Mouse (Mus musculus): ENCODE measurements at regions not wholly inside any gene's neighbourhood (a gene's known extent, or its start where the extent isn't known, plus 50 kb on each side); places are given as distances from the start of the nearest gene placed in this dataset.

DNA sequence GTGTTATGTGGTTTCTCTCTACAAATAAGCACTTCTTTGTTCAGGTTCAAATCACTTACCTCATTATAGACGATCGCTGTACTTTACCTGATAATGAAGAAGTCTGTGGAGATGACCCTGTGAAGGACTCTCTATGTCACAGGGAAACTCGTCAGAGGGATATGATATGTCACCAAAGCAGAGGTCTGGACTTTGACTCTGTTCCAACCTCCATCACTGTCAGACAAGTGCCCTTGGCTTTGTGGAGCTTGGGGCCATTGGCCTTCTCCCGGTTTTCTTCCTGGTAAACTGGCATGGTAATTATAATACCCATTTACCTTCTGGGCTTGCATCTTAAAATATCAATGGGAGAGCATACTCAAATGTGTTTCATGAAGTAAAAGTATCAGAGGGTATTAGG is 98.1 kb upstream of the Rxfp2 start:
- TF ChIP-seq POLR2A (IDR thresholded peaks at IDR 0.05; ENCODE audit: low read depth, low read length) (no peak), CTCF (IDR thresholded peaks at IDR 0.05; ENCODE audit: borderline replicate concordance, insufficient read depth, low read length) (no peak)

DNA sequence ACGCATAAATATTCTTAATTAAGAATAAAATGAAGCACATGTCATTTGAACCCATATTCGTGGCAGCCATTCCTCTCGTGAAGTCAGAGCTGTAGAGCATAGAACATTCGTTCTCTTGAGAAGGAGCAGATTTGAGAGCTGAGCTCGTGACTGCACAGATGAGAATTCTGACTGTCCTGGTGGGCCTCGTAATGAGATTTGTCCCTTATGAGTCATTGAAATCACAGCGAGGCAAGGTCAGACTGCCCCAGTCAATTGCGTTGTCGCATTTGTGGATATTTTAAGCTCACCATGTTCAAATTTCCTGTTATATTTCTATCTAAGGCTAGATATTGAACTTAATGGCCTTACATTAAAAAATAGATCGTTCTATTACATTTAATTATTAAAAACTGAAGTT is 94.0 kb upstream of the Rxfp2 start:
- Histone ChIP-seq H3K4me1 (ENCODE audit: control insufficient read depth, insufficient read depth, low read length) (no peaks in the 10 kb centered on the region), H3K4me3 (ENCODE audit: insufficient read depth, low read length) (no peak overlapping the region), H3K27ac (ENCODE audit: insufficient read depth, low read length) (no peak overlapping the region)
- TF ChIP-seq CTCF (IDR thresholded peaks at IDR 0.05; ENCODE audit: borderline replicate concordance, insufficient read depth, low read length): no peak
- TF ChIP-seq POLR2A (IDR thresholded peaks at IDR 0.05; ENCODE audit: low read depth, low read length): no peak

More for the DNA sequence above, 98.1 kb upstream of the Rxfp2 start:
- no peak overlapping the region for H3K27ac ChIP-seq (ENCODE audit: insufficient read depth, low read length)
- H3K4me1 ChIP-seq (ENCODE audit: control insufficient read depth, insufficient read depth, low read length): no peaks in the 10 kb centered on the region
- H3K4me3 ChIP-seq (ENCODE audit: insufficient read depth, low read length): no peak overlapping the region

DNA sequence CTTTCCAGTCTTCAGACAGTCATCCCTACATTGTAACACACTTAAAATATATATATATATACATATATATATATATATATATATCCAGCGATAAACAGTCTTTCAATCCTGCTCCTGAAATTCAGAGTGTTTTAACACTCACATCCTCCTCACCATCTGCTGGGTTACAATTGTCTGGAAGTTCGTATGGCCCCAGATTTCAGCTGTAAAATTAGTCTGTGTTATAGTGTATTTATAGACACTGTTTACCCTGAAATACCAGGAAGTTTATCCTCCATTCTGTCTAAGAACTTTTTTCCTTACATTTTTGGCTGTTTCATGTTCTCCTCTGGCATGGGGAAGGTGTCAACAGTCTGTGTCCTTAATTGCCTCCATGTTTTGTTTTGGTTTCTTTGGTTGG is 91.7 kb upstream of the Rxfp2 start:
- no peak overlapping the region for H3K27ac ChIP-seq (ENCODE audit: insufficient read depth, low read length)
- H3K4me1 ChIP-seq (ENCODE audit: control insufficient read depth, insufficient read depth, low read length): no peaks in the 10 kb centered on the region
- H3K4me3 ChIP-seq (ENCODE audit: insufficient read depth, low read length): no peak overlapping the region
- no peak for TF ChIP-seq CTCF (IDR thresholded peaks at IDR 0.05; ENCODE audit: borderline replicate concordance, insufficient read depth, low read length)
- TF ChIP-seq POLR2A (IDR thresholded peaks at IDR 0.05; ENCODE audit: low read depth, low read length): no peak

DNA sequence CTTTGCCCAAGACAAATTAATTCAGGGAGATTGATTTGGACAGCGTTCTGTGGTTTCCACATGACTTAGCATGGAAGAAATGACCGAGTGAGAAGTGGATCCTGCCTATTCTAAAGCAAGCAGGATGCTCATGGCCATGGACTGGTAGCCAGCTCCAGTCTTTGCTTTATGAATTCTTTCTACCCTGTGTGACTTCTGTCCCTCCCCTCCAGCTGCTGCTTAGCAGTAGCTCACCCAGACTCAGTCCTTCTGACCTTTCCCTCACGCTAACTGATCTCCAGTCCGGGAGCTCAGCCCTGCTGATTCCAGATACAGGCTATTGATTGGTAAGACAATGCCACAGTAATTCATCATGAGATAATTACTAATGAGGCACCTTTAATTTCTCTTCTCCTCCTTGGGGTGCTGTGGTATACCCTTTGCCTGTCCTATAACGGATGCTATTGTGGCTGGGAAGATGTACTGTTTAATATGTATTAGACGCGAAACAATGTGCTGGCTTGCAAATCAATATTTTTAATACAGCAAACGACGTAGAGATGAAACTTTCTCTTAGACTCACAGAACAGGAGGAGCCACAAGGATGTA is 86.8 kb upstream of the Rxfp2 start:
- Histone ChIP-seq H3K4me3 (ENCODE audit: insufficient read depth, low read length) (no peak overlapping the region), H3K4me1 (ENCODE audit: control insufficient read depth, insufficient read depth, low read length) (no peaks in the 10 kb centered on the region), H3K27ac (ENCODE audit: insufficient read depth, low read length) (no peak overlapping the region)
- TF ChIP-seq CTCF (IDR thresholded peaks at IDR 0.05; ENCODE audit: borderline replicate concordance, insufficient read depth, low read length) (no peak), POLR2A (IDR thresholded peaks at IDR 0.05; ENCODE audit: low read depth, low read length) (no peak)

DNA sequence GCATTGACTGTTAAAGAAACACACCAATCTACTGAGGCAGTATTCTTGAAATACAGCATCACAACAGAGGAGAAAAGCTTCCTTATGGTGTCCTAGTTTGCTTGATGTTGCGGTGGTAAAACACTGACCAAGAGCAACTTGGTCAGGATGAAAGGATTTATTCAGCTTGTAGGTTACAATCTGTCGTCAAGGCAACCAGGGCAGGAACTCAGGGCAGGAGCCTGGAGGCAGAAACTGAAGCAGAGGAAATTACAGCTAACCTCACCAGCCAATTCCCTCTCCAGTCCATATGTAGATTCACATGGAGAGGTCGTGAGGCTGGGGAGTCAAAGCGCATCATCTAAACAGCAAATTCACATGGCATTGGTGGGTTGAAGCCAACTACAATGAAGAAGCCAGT is 86.3 kb upstream of the Rxfp2 start:
- Histone ChIP-seq H3K4me3 (ENCODE audit: insufficient read depth, low read length) (no peak overlapping the region), H3K27ac (ENCODE audit: insufficient read depth, low read length) (no peak overlapping the region), H3K4me1 (ENCODE audit: control insufficient read depth, insufficient read depth, low read length) (no peaks in the 10 kb centered on the region)
- TF ChIP-seq CTCF (IDR thresholded peaks at IDR 0.05; ENCODE audit: borderline replicate concordance, insufficient read depth, low read length): no peak

DNA sequence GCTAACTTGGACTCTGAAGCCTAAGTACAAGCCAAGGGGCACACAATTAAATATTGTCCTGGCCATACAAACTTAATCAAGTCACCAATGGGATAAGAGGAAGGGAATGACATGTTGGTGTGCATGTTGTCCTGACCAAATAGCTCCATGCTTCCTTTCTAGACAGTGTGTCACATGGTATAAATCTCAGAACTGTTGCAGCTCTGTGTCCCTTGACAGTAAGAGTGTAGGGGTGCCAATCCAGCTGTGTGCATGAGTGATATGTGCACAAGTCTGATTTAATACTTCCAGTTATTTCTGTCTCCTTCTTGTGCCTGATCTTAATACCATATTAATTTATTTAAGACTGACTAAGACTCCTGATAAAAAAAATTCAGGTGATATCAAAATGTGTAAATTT is 72.8 kb upstream of the Rxfp2 start:
- Histone ChIP-seq H3K27ac (ENCODE audit: insufficient read depth, low read length) (no peak overlapping the region), H3K4me1 (ENCODE audit: control insufficient read depth, insufficient read depth, low read length) (no peaks in the 10 kb centered on the region), H3K4me3 (ENCODE audit: insufficient read depth, low read length) (no peak overlapping the region)
- TF ChIP-seq CTCF (IDR thresholded peaks at IDR 0.05; ENCODE audit: borderline replicate concordance, insufficient read depth, low read length) (no peak), POLR2A (IDR thresholded peaks at IDR 0.05; ENCODE audit: low read depth, low read length) (no peak)

DNA sequence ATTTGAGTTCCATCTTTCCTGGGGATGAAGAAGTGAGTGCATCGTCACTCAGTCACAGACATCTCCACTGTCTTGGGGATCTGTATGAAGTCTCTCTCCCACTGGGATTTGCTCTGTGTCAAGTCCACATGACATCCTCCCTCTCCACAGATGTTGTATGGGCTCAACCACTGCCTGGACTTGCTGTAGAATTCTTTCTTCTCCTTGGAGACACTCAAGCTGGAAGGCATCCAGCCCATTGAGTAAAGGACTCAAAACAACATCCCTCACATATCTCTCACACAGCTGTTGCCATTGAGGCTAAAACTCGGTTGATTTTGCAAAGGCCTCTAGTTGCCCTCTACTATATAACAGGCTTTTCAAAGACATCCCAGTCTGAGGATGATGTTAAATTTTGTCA is 71.0 kb upstream of the Rxfp2 start:
- H3K4me3 ChIP-seq (ENCODE audit: insufficient read depth, low read length): no peak overlapping the region

DNA sequence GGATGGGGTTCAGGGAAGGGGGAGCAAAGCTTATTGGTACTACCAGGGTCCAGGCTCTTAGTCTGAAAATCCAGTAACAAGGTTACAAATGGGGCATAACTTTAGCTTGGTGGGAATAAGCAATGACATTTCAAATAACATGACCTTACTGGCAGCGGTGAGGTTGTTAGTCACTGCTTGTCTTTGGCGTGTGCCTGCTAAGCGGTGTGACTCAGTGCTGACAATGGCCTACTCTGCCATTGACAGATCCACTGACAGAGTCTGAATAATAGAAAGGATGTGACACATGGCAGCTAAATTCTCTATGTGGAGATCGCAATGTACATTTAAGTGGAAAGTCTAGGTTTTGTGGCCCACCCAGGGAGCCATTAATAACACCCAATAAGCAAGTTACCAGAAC is 61.5 kb upstream of the Rxfp2 start:
- no peak overlapping the region for H3K4me3 ChIP-seq (ENCODE audit: insufficient read depth, low read length)
- TF ChIP-seq CTCF (IDR thresholded peaks at IDR 0.05; ENCODE audit: borderline replicate concordance, insufficient read depth, low read length): no peak
- TF ChIP-seq POLR2A (IDR thresholded peaks at IDR 0.05; ENCODE audit: low read depth, low read length): no peak
- H3K4me1 ChIP-seq (ENCODE audit: control insufficient read depth, insufficient read depth, low read length): peaks cover 8% of the 10 kb centered on the region
- H3K27ac ChIP-seq (ENCODE audit: insufficient read depth, low read length): peak overlapping the region; percentile 32; the same call in 1 of the 2 replicates

More for the DNA sequence above, 71.0 kb upstream of the Rxfp2 start:
- no peak overlapping the region for H3K27ac ChIP-seq (ENCODE audit: insufficient read depth, low read length)
- TF ChIP-seq POLR2A (IDR thresholded peaks at IDR 0.05; ENCODE audit: low read depth, low read length): no peak
- TF ChIP-seq CTCF (IDR thresholded peaks at IDR 0.05; ENCODE audit: borderline replicate concordance, insufficient read depth, low read length): no peak
- H3K4me1 ChIP-seq (ENCODE audit: control insufficient read depth, insufficient read depth, low read length): no peaks in the 10 kb centered on the region

DNA sequence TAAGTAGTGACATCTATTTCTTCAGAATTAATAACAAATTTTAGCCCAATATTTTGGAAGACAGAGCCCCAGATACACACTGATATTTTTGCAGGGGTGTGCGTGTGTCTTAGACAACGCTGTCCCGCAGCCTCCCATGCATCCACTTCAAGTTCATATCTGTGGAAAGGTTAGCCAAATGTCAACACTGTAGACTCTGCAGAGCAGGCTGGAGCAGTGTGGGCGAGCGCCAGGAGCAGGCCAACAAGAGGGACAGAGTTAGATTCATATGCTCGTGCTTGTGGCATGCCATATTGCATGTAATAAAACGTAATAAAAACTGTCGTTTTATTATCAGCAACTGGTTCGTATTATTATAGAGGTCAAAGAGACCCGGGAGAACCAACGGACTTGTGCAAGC is 57.3 kb upstream of the Rxfp2 start:
- Histone ChIP-seq H3K27ac (ENCODE audit: insufficient read depth, low read length) (no peak overlapping the region), H3K4me3 (ENCODE audit: insufficient read depth, low read length) (no peak overlapping the region), H3K4me1 (ENCODE audit: control insufficient read depth, insufficient read depth, low read length) (peaks cover 8% of the 10 kb centered on the region)
- TF ChIP-seq POLR2A (IDR thresholded peaks at IDR 0.05; ENCODE audit: low read depth, low read length) (no peak), CTCF (IDR thresholded peaks at IDR 0.05; ENCODE audit: borderline replicate concordance, insufficient read depth, low read length) (no peak)

DNA sequence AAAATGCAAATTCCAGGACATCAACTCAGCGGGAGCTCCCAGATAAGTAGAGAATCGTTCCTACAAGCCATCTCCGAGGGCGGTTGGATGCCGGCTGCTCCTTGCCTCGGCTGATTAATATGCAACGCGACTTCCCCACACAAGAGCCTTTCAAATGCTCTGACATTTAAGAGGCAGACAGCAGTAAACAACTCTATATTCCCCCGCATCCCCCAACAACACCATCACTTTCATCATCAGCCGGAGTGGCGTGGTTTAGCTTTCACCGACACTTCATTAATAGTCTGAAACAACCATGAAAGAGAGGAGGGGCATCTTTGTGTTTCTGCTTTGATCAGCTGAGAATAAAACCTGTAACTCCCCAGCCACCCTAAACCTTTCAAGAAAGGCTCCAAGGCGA is 53.7 kb upstream of the Rxfp2 start:
- Histone ChIP-seq H3K4me1 (ENCODE audit: control insufficient read depth, insufficient read depth, low read length) (no peaks in the 10 kb centered on the region), H3K4me3 (ENCODE audit: insufficient read depth, low read length) (no peak overlapping the region), H3K27ac (ENCODE audit: insufficient read depth, low read length) (no peak overlapping the region)
- no peak for TF ChIP-seq POLR2A (IDR thresholded peaks at IDR 0.05; ENCODE audit: low read depth, low read length)
- TF ChIP-seq CTCF (IDR thresholded peaks at IDR 0.05; ENCODE audit: borderline replicate concordance, insufficient read depth, low read length): no peak

All from embryonic fibroblast, embryonic 13.5 days (primary cell).